Mouse (Mus musculus) kidney, adult 2 months (tissue): ENCODE measurements around the gene H2afv.

Experiments
- CTCF ChIP-seq: fragments of 200-500 bp; conservative IDR thresholded peaks from 2 replicates; pipeline ENCODE4 v1.5.1; 2011; ENCODE audit warnings: low read depth, mild to moderate bottlenecking, control low read depth, low read length, moderate library complexity, mixed read lengths; ENCODE audit not compliant: insufficient read depth, insufficient read length
- POLR2A ChIP-seq: fragments of 200-500 bp; IDR thresholded peaks from one replicate; pipeline ENCODE4 v1.6.1; 2011; ENCODE audit warnings: low read depth, low read length, control low read depth

DNA sequence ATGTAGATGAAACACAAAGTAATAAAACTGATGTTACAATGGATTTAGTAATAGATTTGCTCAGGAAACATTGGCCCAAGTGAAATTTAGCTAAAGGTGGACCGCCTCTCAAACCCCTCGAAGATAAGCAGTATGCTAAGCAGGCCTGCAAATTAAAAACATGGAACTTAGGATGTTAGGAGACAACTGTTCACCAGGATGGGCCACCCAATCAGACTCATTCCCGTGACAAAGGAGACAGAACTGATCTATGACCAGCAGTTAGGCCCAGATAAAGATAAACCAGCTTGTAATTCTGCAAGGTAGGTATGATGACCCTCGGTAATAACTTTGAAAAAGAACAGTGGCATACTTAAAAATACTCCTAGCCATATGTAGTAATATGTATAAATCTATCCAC is 1.1 kb downstream of the H2afv start:
- no peak for TF ChIP-seq CTCF
- no peak for TF ChIP-seq POLR2A
